Mouse (Mus musculus) MEL (cell line): ENCODE results near the gene Tsc2.

ENCODE experiments used
- CTCF ChIP-seq, 3 experiments: IDR thresholded peaks in 2 of 3; conservative IDR thresholded peaks in 1 of 3; 2 replicates each; pipeline ENCODE4 v1.5.1; 2011 to 2012; ENCODE audit warnings: low read length in 3 of 3, low read depth in 2 of 3, mild to moderate bottlenecking in 2 of 3, improper control_type of control experiment in 1 of 3, inconsistent platforms in 1 of 3, mixed read lengths in 1 of 3, moderate library complexity in 1 of 3; ENCODE audit not compliant: control insufficient read depth in 1 of 3, insufficient read depth in 1 of 3, poor library complexity in 1 of 3, severe bottlenecking in 1 of 3
- POLR2A ChIP-seq, 2 experiments: IDR thresholded peaks; 2 replicates each; pipeline ENCODE4 v1.6.1; 2011 to 2012; ENCODE audit warnings: low read length in 2 of 2, mild to moderate bottlenecking in 2 of 2, control low read depth in 1 of 2, improper control_type of control experiment in 1 of 2, low read depth in 1 of 2, moderate library complexity in 1 of 2; ENCODE audit not compliant: control insufficient read depth in 1 of 2, insufficient read depth in 1 of 2, poor library complexity in 1 of 2
- RCOR1 ChIP-seq: IDR thresholded peaks from 2 replicates; pipeline ENCODE4 v1.6.1; 2012; ENCODE audit warnings: low read depth, mild to moderate bottlenecking, inconsistent platforms, low read length, improper control_type of control experiment
- ZNF384 ChIP-seq: IDR thresholded peaks from 2 replicates; pipeline ENCODE4 v1.6.1; 2012; ENCODE audit warnings: low read depth, mild to moderate bottlenecking, inconsistent platforms, low read length, improper control_type of control experiment

DNA sequence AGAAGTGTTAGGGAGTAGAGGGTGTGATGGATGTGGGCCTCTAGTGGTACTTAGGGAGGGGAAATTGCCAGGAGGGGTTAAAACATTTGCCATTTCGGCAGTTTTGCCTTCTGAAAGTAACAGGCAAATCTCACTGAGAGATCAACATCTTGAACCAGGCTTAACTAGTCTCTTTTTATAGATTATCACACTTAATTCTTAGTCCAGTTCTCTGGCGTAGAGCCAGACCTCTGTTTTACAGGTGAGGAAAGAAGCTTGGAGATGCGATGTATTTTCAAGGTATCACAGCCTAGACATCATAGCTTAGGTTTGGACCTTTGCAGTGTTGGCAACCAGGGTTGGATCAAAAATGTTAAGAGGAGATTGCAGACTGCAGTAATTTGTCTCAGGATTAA, 81.4 kb downstream of the Tsc2 start:
- no peak for TF ChIP-seq ZNF384
- TF ChIP-seq RCOR1: no peak
- TF ChIP-seq CTCF (IDR thresholded peaks at IDR 0.05 in 2 of 3, conservative IDR thresholded peaks at IDR 0.05 in 1 of 3; ENCODE audit: control insufficient read depth in 1 of 3, insufficient read depth in 1 of 3, low read depth in 2 of 3, low read length in 3 of 3, poor library complexity in 1 of 3, severe bottlenecking in 1 of 3): no peak
- TF ChIP-seq POLR2A (IDR thresholded peaks at IDR 0.05; ENCODE audit: control insufficient read depth in 1 of 2, insufficient read depth in 1 of 2, low read depth in 1 of 2, low read length in 2 of 2, poor library complexity in 1 of 2): no peak
